Mouse (Mus musculus) neural tube, embryonic 14.5 days (tissue): ENCODE data around the gene Mcoln2. TPM values are rescaled to one million over a fixed set of nuclear protein-coding genes. Genes with fewer than 3 reads are reported as not detected.

Experiments used
- ATAC-seq: fragments of 200-750 bp; cut with Nextera tagmentation; 2 replicates; pipeline ENCODE4 v1.8.0; 2017; ENCODE audit warnings: low read depth, mild to moderate bottlenecking, moderate TSS enrichment, moderate library complexity
- H3K27ac ChIP-seq: fragments of 300-500 bp; sonication (generic); 2 replicates; pipeline ENCODE4 v1.5.1; 2014; ENCODE audit warnings: low read depth, mild to moderate bottlenecking, control low read depth, low read length, moderate library complexity, mixed read lengths
- H3K27me3 ChIP-seq: fragments of 300-500 bp; sonication (generic); 2 replicates; pipeline ENCODE4 v1.6.1; 2014; ENCODE audit warnings: low read length; ENCODE audit not compliant: control insufficient read depth, insufficient read depth
- H3K36me3 ChIP-seq: fragments of 300-500 bp; sonication (generic); 2 replicates; pipeline ENCODE4 v1.6.1; 2014; ENCODE audit warnings: low read length, mixed read lengths; ENCODE audit not compliant: control insufficient read depth, insufficient read depth
- H3K4me1 ChIP-seq: fragments of 300-500 bp; sonication (generic); 2 replicates; pipeline ENCODE4 v1.6.1; 2014; ENCODE audit warnings: low read length; ENCODE audit not compliant: control insufficient read depth, insufficient read depth
- H3K4me2 ChIP-seq: fragments of 300-500 bp; sonication (generic); 2 replicates; pipeline ENCODE4 v1.6.1; 2014; ENCODE audit warnings: mild to moderate bottlenecking, low read depth, low read length, control low read depth
- H3K4me3 ChIP-seq: fragments of 300-500 bp; sonication (generic); 2 replicates; pipeline ENCODE4 v1.5.1; 2014; ENCODE audit warnings: low read depth, low read length, control low read depth, mixed read lengths
- H3K9ac ChIP-seq: fragments of 300-500 bp; sonication (generic); replicated peaks from 2 replicates; pipeline ENCODE4 v1.6.1; 2014; ENCODE audit warnings: low read depth, mild to moderate bottlenecking, control low read depth, low read length, mixed read lengths
- H3K9me3 ChIP-seq: fragments of 300-500 bp; sonication (generic); 2 replicates; pipeline ENCODE4 v1.6.1; 2016; ENCODE audit warnings: low read length; ENCODE audit not compliant: control insufficient read depth
- WGBS: fragments of 180-500 bp; shearing (Covaris S2); extraction: QIAGEN DNeasy Blood & Tissue Kit; methylation state at CpG from one replicate; pipeline ENCODE4 v1.1.7; 2014; 5-methylcytosine and 5-hydroxymethylcytosine counted together
- polyA plus RNA-seq: library from polyadenylated mRNA; unstranded; fragments of >200 nt; fragmentation: Nextera tagmentation; extraction: Ambion mirVana; gene quantifications from 2 replicates; pipeline ENCODE4 v1.2.1, GENCODE M21; 2014

Mcoln2 gene
- polyA plus RNA-seq, 1 experiment from 2014 or later, result not detected

DNA sequence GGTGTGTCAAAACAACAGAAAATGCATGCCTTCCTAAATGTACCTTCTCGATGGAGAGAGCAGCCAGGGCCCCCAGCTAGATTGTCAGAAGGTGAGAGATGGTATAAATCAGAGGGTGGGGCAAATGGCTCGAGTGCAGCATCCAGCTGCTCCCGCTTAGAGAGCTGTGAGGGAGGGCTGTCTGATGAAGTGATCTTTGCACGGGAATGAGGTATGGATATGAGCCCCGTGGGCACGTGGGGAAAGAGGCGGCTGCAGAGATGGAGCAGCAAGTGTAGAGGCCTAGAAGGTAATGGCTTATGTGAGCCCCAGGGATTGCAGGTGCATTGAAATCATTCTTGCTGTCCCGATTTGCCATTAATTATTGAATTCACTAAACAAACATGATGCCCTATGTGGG, 86.6 kb downstream of the Mcoln2 start:
- Histone ChIP-seq H3K9ac (no peak overlapping the region), H3K36me3 (no peaks in the 10 kb centered on the region), H3K4me3 (no peak overlapping the region), H3K4me2 (no peak overlapping the region), H3K9me3 (no peaks in the 10 kb centered on the region), H3K27me3 (no peaks in the 10 kb centered on the region), H3K27ac (no peak overlapping the region), H3K4me1 (0 out of 2 replicates have a peak, but pooled peaks cover 4% of the 10 kb centered on the region)
- WGBS, result 16% methylated on average over 8 of the region's 8 CpGs
- ATAC-seq, result peak; percentile 72

DNA sequence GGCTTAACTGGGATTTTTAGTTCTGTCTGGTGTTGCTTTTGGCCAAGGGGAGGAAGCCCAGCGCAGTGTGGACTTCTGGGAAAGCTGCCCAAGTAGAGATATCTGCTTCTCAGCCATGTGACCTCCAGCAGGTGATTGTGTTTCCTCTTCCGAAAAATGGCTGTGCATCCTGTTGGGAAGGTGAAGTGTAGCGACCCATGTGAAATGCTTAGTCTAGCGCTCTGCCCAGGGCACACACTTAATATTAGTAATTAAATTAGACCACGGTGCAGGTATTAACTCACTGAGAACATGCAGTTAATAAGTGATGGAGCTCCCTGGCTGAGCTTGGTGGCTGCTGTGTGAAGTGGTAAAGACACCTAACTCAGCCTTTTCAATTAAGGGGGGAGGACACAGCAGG, 88.0 kb downstream of the Mcoln2 start:
- Histone ChIP-seq H3K27me3 (no peaks in the 10 kb centered on the region), H3K27ac (no peak overlapping the region), H3K9ac (no peak overlapping the region), H3K4me2 (no peak overlapping the region), H3K4me3 (no peak overlapping the region), H3K4me1 (0 out of 2 replicates have a peak, but pooled peaks cover 4% of the 10 kb centered on the region), H3K36me3 (no peaks in the 10 kb centered on the region), H3K9me3 (no peaks in the 10 kb centered on the region)
- ATAC-seq, result no peak
- 67% methylated on average over 5 of the region's 5 CpGs for WGBS

DNA sequence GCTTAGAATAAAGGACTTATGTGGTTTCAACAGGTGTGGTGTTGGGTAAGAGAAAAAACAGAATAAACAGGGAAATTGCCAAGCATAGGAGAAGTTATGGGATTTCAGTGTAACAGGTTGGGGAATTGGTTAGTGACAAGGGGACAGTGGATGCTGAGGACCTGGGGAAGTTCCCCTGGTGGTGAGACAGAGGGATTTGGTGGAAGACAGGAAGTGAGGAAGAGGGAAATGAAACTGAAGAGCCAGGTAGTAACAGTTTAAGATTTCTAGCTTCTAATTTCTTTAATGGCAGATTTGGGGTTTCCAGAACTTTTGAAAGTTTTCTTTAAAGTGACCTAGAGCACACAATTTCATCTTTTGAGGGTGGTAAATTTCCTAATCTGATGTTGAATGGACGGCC, 95.0 kb downstream of the Mcoln2 start:
- ATAC-seq, result no peak
- Histone ChIP-seq H3K36me3 (no peaks in the 10 kb centered on the region), H3K27me3 (no peaks in the 10 kb centered on the region), H3K4me3 (no peak overlapping the region), H3K4me2 (no peak overlapping the region), H3K9me3 (no peaks in the 10 kb centered on the region), H3K9ac (no peak overlapping the region), H3K27ac (no peak overlapping the region), H3K4me1 (no peaks in the 10 kb centered on the region)
- 82% methylated on average over 1 of the region's 1 CpGs for WGBS

Other genes starting within 250 kb of the Mcoln2 start
- gene Bcl10, start 227.0 kb upstream of the Mcoln2 start, polyA plus RNA-seq, result 34.5 and 40.9 TPM in 2 replicates
- 78.1 and 80.3 TPM in 2 replicates for gene 2410004B18Rik, start 211.8 kb upstream of the Mcoln2 start, polyA plus RNA-seq
- 0.62 and 1.1 TPM in 2 replicates for gene Syde2, start 162.0 kb upstream of the Mcoln2 start, polyA plus RNA-seq
- gene Wdr63, start 41.7 kb upstream of the Mcoln2 start, polyA plus RNA-seq, result 0.31 and 0.43 TPM in 2 replicates
- 0.21 and 0.45 TPM in 2 replicates for gene Mcoln3, start 32.4 kb upstream of the Mcoln2 start, polyA plus RNA-seq
- gene Lpar3, start 71.1 kb downstream of the Mcoln2 start, polyA plus RNA-seq, result 0.40 and 0.66 TPM in 2 replicates